Mouse (Mus musculus) gastrocnemius, adult 8-10 months (tissue): ENCODE measurements at regions not wholly inside any gene's neighbourhood (a gene's known extent, or its start where the extent isn't known, plus 50 kb on each side); places are given as distances from the start of the nearest gene placed in this dataset.

Source experiments
- DNase-seq, 2 experiments: peaks; one replicate each; pipeline ENCODE4 v3.0.0; 2022; ENCODE audit warnings: low spot score in 2 of 2

- DNase-seq: no peak
Observed at GRCm38 (mm10) chr3:146337429-146337828, 67.0 kb upstream of the Ssx2ip start.

GRCm38 (mm10) chr3:146337861-146338281, 66.6 kb upstream of the Ssx2ip start:
- no peak for DNase-seq

- no peak for DNase-seq
Observed at GRCm38 (mm10) chr3:146338445-146338844, 66.0 kb upstream of the Ssx2ip start.

GRCm38 (mm10) chr3:146340316-146341055, 64.0 kb upstream of the Ssx2ip start:
- DNase-seq: no peak

GRCm38 (mm10) chr3:146341652-146342340, 62.6 kb upstream of the Ssx2ip start:
- no peak for DNase-seq

- no peak for DNase-seq
Observed at GRCm38 (mm10) chr3:146342727-146343126, 61.7 kb upstream of the Ssx2ip start.

GRCm38 (mm10) chr3:146343649-146344401, 60.6 kb upstream of the Ssx2ip start:
- peak; percentile 16 to 31 for DNase-seq

- DNase-seq: no peak
Observed at GRCm38 (mm10) chr3:146344402-146345025, 59.9 kb upstream of the Ssx2ip start.

GRCm38 (mm10) chr3:146345308-146345780, 59.1 kb upstream of the Ssx2ip start:
- no peak for DNase-seq

GRCm38 (mm10) chr3:146345946-146346345, 58.5 kb upstream of the Ssx2ip start:
- DNase-seq: no peak

GRCm38 (mm10) chr3:146347311-146347710, 57.1 kb upstream of the Ssx2ip start:
- DNase-seq: no peak

- no peak for DNase-seq
Observed at GRCm38 (mm10) chr3:146348921-146349320, 55.5 kb upstream of the Ssx2ip start.

- no peak for DNase-seq
Observed at GRCm38 (mm10) chr3:146349393-146349792, 55.0 kb upstream of the Ssx2ip start.

- DNase-seq: no peak
Observed at GRCm38 (mm10) chr3:146350126-146350525, 54.3 kb upstream of the Ssx2ip start.

GRCm38 (mm10) chr3:146351468-146351867, 53.0 kb upstream of the Ssx2ip start:
- no peak for DNase-seq

- no peak for DNase-seq
Observed at GRCm38 (mm10) chr3:146352187-146352586, 52.3 kb upstream of the Ssx2ip start.

GRCm38 (mm10) chr3:146353961-146354360, 50.5 kb upstream of the Ssx2ip start:
- DNase-seq: no peak
